Mouse (Mus musculus) liver, postnatal 0 days (tissue): ENCODE results near the gene Gdf3. TPM values are rescaled to one million over a fixed set of nuclear protein-coding genes. Genes with fewer than 3 reads are reported as not detected.
A peak's percentile ranks its signal among the peaks of the same experiment; 100 is the strongest.

Experiments used
- ATAC-seq: fragments of 200-750 bp; cut with Nextera tagmentation; 2 replicates; pipeline ENCODE4 v1.8.0; 2017; ENCODE audit warnings: mild to moderate bottlenecking, moderate library complexity
- DNase-seq: peaks from one replicate; pipeline ENCODE4 v3.0.0-alpha.2; 2016
- H3K27ac ChIP-seq: fragments of 300-500 bp; sonication (generic); 2 replicates; pipeline ENCODE4 v1.5.1; 2014; ENCODE audit warnings: antibody characterized with exemption, moderate library complexity, mild to moderate bottlenecking, low read depth
- H3K27me3 ChIP-seq: fragments of 300-500 bp; sonication (generic); 2 replicates; pipeline ENCODE4 v1.6.1; 2014; ENCODE audit warnings: low read length, control low read depth, mixed read lengths; ENCODE audit not compliant: insufficient read depth
- H3K36me3 ChIP-seq: fragments of 300-500 bp; sonication (generic); replicated peaks from 2 replicates; pipeline ENCODE4 v1.6.1; 2014; ENCODE audit warnings: mild to moderate bottlenecking, control low read depth, low read length, moderate library complexity, mixed read lengths; ENCODE audit not compliant: insufficient read depth
- H3K4me1 ChIP-seq: fragments of 300-500 bp; sonication (generic); 2 replicates; pipeline ENCODE4 v1.6.1; 2014; ENCODE audit warnings: antibody characterized with exemption, mild to moderate bottlenecking, control low read depth; ENCODE audit not compliant: insufficient read depth
- H3K4me2 ChIP-seq: fragments of 300-500 bp; sonication (generic); 2 replicates; pipeline ENCODE4 v1.6.1; 2014; ENCODE audit warnings: low read depth, mild to moderate bottlenecking, low read length, moderate library complexity, mixed read lengths
- H3K4me3 ChIP-seq: fragments of 300-500 bp; sonication (generic); 2 replicates; pipeline ENCODE4 v1.5.1; 2014; ENCODE audit warnings: low read depth, low read length
- H3K9ac ChIP-seq: fragments of 300-500 bp; sonication (generic); replicated peaks from 2 replicates; pipeline ENCODE4 v1.6.1; 2014; ENCODE audit warnings: mild to moderate bottlenecking, moderate library complexity
- H3K9me3 ChIP-seq: fragments of 300-500 bp; sonication (generic); 2 replicates; pipeline ENCODE4 v1.6.1; 2016; ENCODE audit warnings: mild to moderate bottlenecking, control low read depth, low read length, mixed read lengths
- CTCF ChIP-seq: sonication (generic); IDR thresholded peaks from 2 replicates; pipeline ENCODE4 v1.5.1; 2016; ENCODE audit warnings: antibody characterized with exemption, low read depth
- EP300 ChIP-seq: IDR thresholded peaks from 2 replicates; pipeline ENCODE4 v1.6.1; 2016; ENCODE audit warnings: antibody characterized with exemption, low read depth, mild to moderate bottlenecking
- WGBS: fragments of 180-500 bp; shearing (Covaris S2); extraction: QIAGEN DNeasy Blood & Tissue Kit; methylation state at CpG from one replicate; pipeline ENCODE4 v1.1.7; 2014; ENCODE audit not compliant: insufficient replicate concordance; 5-methylcytosine and 5-hydroxymethylcytosine counted together
- polyA plus RNA-seq: library from polyadenylated mRNA; unstranded; fragments of >200 nt; fragmentation: Nextera tagmentation; extraction: Ambion mirVana; gene quantifications from 2 replicates; pipeline ENCODE4 v1.2.1, GENCODE M21; 2015

The Gdf3 gene
- polyA plus RNA-seq, 1 experiment from 2014 or later = 1.0 TPM

DNA sequence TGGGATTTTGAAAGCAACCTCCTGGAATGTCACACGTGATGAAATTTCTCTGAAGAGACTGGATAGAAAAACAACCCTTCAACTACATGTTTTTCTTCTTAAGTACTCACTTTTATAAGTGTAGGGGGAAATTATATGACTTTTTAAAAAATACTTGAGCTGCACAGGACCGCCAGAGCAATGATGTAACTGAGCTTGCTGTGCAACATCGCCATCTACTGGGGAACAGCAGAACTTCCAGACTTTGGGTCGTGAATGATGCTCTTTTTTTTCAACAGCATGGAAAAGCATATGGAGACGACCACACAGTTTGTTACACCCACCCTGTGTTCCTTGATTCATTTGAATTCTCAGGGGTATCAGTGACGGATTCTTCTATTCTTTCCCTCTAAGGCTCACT, 47.4 kb downstream of the Gdf3 start:
- no peak overlapping the region for H3K9ac ChIP-seq
- DNase-seq (peak; percentile 58), ATAC-seq (no peak)
- 1% methylated on average over 6 of the region's 6 CpGs for WGBS
- H3K27me3 ChIP-seq = peaks cover 14% of the 10 kb centered on the region; the same call in 1 of the 2 replicates
- no peaks in the 10 kb centered on the region for H3K9me3 ChIP-seq
- H3K4me1 ChIP-seq = no peaks in the 10 kb centered on the region; the same call in 1 of the 2 replicates
- no peak overlapping the region for H3K4me2 ChIP-seq
- H3K4me3 ChIP-seq = no peak overlapping the region
- no peaks in the 10 kb centered on the region for H3K36me3 ChIP-seq
- TF ChIP-seq EP300 = no peak
- peak; percentile 89 for TF ChIP-seq CTCF
- no peak overlapping the region for H3K27ac ChIP-seq

DNA sequence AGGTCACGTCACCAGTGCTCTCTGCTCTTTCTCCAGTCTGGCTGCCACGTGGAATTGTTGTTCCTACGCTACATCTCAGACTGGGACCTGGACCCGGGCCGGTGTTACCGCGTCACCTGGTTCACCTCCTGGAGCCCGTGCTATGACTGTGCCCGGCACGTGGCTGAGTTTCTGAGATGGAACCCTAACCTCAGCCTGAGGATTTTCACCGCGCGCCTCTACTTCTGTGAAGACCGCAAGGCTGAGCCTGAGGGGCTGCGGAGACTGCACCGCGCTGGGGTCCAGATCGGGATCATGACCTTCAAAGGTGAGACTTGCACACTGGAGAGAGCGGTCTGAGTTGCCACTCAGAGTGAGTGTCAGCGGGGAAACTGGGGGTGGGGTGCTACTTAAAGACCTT, 48.9 kb downstream of the Gdf3 start:
- peaks cover 14% of the 10 kb centered on the region; the same call in 1 of the 2 replicates for H3K27me3 ChIP-seq
- no peak for DNase-seq
- no peaks in the 10 kb centered on the region; the same call in 1 of the 2 replicates for H3K4me1 ChIP-seq
- no peaks in the 10 kb centered on the region for H3K36me3 ChIP-seq
- no peak overlapping the region for H3K9ac ChIP-seq
- H3K4me2 ChIP-seq = no peak overlapping the region
- no peaks in the 10 kb centered on the region for H3K9me3 ChIP-seq
- WGBS = 74% methylated on average over 20 of the region's 20 CpGs
- ATAC-seq = peak; percentile 13; the same call in 1 of the 2 replicates
- H3K27ac ChIP-seq = no peak overlapping the region
- no peak overlapping the region for H3K4me3 ChIP-seq
- TF ChIP-seq EP300 (no peak), CTCF (no peak)

DNA sequence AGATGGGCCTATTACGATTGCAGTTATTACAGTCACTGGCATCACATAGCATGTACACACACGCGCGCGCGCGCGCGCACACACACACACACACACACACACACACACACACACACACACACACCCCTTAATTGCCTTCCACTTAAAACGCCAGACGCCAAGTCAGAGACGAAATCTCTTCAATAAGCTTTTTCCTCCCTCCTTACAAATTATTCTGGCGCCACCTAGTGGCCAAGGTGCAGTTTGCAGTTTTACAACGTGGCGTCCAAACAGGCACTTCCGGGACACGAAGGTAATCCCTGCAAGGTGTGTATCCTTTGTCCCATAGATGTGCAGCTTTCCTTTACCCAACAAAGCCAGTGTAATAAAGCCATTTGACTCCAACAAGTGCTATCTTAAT, 49.5 kb downstream of the Gdf3 start:
- Histone ChIP-seq H3K4me1 (no peaks in the 10 kb centered on the region; the same call in 1 of the 2 replicates), H3K9me3 (no peaks in the 10 kb centered on the region), H3K27me3 (peaks cover 14% of the 10 kb centered on the region; the same call in 1 of the 2 replicates), H3K4me3 (no peak overlapping the region), H3K4me2 (peak overlapping the region; percentile 38), H3K36me3 (no peaks in the 10 kb centered on the region), H3K9ac (no peak overlapping the region), H3K27ac (no peak overlapping the region)
- ATAC-seq (peak; percentile 35; the same call in 1 of the 2 replicates), DNase-seq (peak; percentile 75)
- WGBS = 19% methylated on average over 17 of the region's 17 CpGs
- peak; percentile 90 for TF ChIP-seq CTCF
- no peak for TF ChIP-seq EP300

DNA sequence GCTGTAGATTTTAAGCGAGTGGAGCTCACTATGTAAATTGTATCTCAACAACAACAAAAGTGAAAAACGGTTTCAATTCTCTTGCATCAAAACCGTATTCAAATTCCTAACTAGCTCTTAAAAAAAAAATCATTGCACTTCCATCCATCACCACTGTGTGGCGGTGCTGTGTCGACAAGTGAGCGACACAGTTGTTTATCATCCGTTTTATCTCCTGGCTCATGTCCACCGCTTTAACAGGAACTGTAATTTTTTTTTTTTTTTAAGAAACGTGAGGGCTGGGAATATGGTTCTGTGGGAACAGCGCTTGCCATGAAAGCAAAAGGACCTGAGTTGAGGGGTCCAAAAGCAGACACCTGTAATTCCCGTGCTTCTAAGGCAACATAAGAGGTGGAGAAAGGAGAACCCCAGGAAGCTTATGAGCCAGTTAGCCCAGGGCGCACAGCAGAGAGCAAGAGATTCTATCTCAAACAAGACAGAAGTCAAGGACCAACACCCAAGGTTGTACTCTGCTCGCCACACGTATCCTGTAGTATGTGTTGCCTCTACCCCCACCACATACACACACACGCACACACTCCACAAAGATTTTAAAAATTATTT, 52.8 kb downstream of the Gdf3 start:
- Histone ChIP-seq H3K4me3 (no peak overlapping the region), H3K27ac (no peak overlapping the region), H3K9ac (no peak overlapping the region), H3K4me1 (no peaks in the 10 kb centered on the region; the same call in 1 of the 2 replicates), H3K27me3 (0 out of 2 replicates have a peak, but pooled peaks cover 7% of the 10 kb centered on the region), H3K9me3 (no peaks in the 10 kb centered on the region), H3K4me2 (peak overlapping the region; percentile 24; the same call in 1 of the 2 replicates), H3K36me3 (no peaks in the 10 kb centered on the region)
- ATAC-seq (no peak), DNase-seq (peak; percentile 59)
- 22% methylated on average over 15 of the region's 15 CpGs for WGBS
- TF ChIP-seq CTCF (peak; percentile 81), EP300 (no peak)

Other genes with a start within 250 kb of the Gdf3 start
- 0.34 TPM in 1 of 2 replicates, not detected in the other for gene Rimklb, start 111.3 kb downstream of the Gdf3 start, polyA plus RNA-seq
- 0.55 and 2.5 TPM in 2 replicates for gene Mfap5, start 104.2 kb downstream of the Gdf3 start, polyA plus RNA-seq
- gene Aicda, start 56.3 kb downstream of the Gdf3 start, polyA plus RNA-seq = 0.06 TPM in 1 of 2 replicates, not detected in the other
- gene Apobec1, start 7.6 kb downstream of the Gdf3 start, polyA plus RNA-seq = 11.9 and 12.3 TPM in 2 replicates
- gene Dppa3, start 16.3 kb upstream of the Gdf3 start, polyA plus RNA-seq = 0.16 TPM in 1 of 2 replicates, not detected in the other
- not detected in 2 replicates for gene Nanog, start 97.4 kb upstream of the Gdf3 start, polyA plus RNA-seq
- gene Slc2a3, start 191.6 kb upstream of the Gdf3 start, polyA plus RNA-seq = 7.3 and 8.5 TPM in 2 replicates
- 1.0 and 1.2 TPM in 2 replicates for gene Foxj2, start 209.8 kb upstream of the Gdf3 start, polyA plus RNA-seq
- 1.8 and 2.1 TPM in 2 replicates for gene C3ar1, start 246.1 kb upstream of the Gdf3 start, polyA plus RNA-seq